Mouse (Mus musculus) cerebellum, postnatal 10 days (tissue): ENCODE measurements around the gene Dapp1.
"Not testable (repeated sequence)": the region's sequence is repeated elsewhere in the genome, so short reads cannot be mapped to it uniquely, and the experiment has no call there.

ENCODE experiments used
- DNase-seq, 2 experiments: peaks; one replicate each; pipeline ENCODE4 v3.0.0; 2021; ENCODE audit warnings: mixed read lengths in 2 of 2

Gene Dapp1

DNA sequence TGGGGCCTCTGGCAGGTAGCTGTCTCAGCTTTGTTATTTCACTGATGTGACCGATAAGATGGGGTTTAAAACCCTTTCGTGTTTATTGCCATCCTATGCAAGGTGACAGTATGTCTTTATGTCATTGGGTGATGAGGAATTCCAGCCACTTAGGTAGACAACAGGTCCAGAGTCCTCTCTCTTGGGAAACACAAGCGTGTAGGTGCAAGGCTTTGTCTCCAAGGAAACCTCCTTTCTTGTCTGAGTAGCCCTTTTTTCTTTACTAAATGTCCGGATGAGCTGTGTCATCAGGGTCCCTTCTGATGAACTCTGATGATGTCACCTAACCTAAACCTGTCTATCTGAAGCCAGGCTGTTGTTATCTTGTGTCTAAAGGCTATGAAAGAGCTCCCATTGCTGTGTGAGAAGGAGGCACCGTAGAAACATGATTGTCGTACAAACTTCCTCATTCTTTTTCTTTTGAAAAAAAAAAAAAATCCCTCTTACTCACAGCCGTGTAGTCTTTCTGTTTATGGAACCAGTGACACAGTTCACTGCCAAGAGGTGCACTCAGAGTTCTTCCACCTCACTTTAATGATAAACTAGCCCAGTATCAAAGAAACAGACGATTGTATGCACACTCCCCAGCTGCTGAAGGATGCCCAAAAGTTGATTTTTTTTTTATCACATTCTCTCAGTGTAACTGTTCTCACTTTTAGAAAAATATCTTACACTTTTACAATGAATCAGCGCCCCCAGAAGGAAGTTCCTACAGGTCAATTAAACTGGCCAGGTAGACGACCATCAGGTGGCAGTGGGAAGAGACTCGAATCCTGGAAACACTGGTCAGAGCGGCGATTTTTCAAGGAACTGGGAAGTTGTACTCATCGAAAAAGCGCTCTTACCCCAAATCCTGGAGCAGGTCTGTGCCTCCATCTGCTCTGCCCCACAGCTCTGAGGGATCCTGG, 637 bp downstream of the Dapp1 start:
- no peak for DNase-seq

- no peak for DNase-seq
Measured at GRCm38 (mm10) chr3:137978233-137978632, 3.1 kb downstream of the Dapp1 start.

- no peak for DNase-seq
Measured at GRCm38 (mm10) chr3:137977629-137978041, 3.7 kb downstream of the Dapp1 start.

DNA sequence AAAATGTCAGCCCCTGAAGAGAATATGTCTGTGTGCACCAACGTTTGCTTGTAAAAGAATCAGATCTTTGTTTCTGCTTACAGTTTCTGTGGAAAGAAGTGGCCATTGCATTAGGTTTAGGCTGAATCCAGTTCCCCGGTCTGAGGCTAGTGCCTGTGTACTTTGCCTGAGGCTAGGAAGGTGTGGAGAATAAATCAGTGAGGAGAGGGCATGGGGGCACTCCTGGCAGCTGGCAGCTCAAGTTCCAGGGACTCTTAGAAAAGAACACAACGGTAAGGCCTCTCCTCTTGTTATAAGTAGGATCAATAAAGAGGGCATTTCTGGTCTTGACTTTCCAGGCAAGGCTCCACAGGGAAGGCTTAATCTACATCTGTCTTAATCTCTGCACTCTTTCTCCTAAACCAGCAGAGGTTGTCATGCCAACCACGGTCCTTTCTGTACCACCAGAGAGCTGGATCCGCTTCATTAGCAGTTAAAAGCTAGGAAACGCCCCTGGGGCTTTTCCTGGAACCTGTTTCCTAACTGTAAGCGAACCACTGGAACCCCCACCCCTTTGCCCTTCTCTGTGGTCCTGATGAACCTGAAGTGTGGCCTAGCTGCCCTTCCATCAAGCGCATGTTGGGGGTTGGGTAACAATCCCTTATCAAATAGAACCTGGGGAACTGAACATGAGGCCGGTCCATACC, 4.3 kb downstream of the Dapp1 start:
- no peak for DNase-seq

DNA sequence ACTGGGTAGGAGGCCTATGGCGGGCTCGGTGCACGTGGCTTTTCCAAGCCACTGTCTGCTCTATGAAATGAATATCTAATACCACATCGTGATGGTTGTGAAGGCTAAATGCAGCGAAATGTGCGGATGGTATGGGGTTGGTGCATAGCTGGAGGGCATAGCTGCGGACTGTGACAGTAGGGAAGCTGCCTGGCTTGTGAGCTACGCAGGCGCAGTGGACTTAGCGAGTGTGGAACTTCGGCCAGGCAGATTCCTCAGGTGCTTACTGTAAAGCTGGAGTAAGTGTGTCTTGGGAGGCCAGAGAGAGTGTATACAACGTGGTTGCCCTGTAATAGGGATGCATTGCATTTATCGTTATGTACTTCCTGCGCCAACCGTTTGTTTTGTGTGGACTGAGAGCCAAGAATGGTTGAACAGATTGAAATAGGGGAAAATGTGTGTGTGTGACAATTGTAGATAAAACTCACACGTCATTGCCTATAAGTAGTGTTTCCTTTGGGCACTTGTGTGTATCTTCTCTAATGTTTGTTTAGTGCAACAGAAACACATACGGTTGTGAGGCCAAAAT, 5.4 kb downstream of the Dapp1 start:
- no peak for DNase-seq

GRCm38 (mm10) chr3:137975435-137975834, 5.9 kb downstream of the Dapp1 start:
- no peak for DNase-seq

DNA sequence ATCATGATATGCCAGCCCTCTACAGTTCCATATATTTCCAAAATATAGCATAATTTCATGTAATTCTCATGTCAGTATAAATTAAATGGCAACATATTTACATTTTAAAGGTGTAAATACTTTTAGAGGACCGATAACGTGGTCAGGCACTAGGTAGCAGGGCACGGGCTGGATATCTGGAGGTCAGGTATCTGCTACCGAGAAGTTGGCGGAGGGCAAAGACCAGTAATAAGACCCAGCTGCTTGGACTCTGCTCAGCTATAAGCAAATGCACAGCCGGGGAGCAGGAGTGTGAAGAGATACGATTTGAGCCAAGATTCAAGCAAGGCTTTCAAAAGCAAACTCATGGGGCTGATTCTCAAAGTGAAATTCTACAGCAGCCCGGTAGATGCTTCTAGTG, 7.0 kb downstream of the Dapp1 start:
- no peak for DNase-seq

DNA sequence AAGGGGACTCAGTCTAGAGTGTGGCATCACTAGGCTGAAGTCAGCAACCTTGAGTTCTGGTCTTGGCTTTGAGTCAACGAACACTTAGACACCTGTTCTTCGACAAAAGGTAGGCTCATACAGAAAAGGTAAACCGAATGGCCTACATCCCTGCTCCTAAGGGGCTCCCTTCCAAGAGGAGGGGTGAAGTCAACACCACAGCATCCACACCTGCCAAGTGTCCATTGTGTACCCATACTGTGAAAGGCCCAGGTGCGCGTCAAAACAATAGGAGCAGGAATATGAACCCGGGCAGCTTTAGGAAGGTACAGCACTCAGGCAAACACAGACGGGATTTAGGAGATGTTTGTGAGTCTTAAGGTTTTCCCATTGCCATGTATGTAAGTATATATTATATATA, 8.4 kb downstream of the Dapp1 start:
- DNase-seq, result no peak

- DNase-seq, result no peak
Measured at GRCm38 (mm10) chr3:137972224-137972623, 9.1 kb downstream of the Dapp1 start.

DNA sequence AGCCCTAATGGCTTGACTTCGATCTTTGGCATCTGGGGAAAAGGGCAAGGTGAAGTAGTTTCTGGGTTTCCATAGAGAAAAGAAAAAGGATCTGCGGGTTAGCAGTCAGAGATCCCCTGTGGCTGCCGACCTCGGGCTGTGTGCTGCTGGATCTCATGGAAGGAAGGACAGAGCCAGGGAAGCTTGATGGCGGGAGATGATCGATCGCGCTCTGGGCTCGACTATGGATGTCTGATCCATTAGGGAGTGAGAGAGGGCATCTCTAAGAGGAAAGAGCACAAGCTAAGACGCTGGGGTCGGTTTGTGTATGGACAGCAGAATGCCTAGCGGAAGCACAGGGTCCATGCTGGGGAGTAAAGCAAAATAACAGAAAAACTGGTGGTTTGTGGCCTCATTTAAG, 11.4 kb downstream of the Dapp1 start:
- DNase-seq, result peak; percentile 37 to 67

DNA sequence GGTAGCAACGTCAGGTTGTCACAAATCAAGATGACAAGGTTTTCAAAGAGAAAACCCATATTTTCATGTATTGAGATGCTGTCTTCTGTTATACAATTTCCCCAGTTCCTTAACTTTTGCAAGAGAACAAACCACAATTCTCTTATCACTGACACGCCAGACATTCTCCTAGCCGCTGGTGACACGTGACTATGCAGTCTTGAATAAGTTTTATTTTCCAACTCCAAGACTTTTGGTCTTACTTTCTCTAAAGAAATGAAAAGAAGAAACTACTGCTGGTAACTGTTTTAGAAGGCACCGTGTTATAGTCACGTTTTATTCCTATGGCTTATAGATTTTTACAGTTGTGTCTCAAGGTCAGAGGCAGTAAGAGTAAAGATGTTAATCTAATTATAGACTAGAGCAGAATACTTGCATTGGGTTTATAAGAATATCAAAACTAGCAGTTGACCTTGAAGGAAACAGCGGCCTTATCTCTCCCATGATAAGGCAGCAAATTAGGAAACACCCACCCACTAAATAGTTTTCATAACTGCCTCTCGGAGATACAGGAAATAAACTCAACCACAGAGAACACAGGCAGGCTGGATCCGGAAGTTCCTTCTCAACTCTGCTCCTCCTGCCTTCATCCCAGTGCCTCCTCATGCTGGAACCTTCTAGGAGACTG, 12.4 kb downstream of the Dapp1 start:
- no peak for DNase-seq

DNA sequence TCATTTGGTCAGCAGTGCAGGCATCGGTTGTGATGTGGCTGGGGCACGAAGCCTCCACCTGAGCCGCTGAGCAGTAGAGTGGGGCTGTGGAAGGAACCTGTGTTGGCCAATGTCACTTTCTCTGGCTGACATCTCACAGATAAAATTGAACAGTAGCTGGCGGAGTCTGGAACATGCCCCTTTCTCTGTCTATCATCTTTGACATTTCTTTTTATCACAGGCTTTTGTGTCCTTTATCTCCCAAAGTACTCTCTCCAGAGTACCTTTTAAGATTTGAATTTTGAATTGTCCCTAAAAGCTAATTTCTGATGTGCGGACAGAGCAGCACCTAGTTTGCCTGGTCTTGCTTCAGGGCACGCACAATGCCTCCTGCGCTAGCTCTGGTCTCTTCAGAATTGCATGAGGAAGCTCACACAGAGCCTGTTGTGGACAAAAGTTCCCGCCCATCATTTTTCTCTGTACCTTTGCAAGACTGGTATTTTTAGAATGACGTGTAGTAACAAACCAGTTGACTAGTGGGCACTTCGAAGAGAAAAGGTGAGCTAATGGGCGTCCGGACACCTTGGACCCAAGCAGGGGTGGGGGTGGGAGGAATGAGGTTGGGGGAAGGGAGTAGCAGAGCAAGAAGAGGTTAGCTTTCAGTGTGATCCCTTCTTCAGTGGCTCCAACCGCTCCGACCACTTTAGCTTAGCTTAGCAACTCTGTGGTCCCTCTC, 13.1 kb downstream of the Dapp1 start:
- no peak for DNase-seq

DNA sequence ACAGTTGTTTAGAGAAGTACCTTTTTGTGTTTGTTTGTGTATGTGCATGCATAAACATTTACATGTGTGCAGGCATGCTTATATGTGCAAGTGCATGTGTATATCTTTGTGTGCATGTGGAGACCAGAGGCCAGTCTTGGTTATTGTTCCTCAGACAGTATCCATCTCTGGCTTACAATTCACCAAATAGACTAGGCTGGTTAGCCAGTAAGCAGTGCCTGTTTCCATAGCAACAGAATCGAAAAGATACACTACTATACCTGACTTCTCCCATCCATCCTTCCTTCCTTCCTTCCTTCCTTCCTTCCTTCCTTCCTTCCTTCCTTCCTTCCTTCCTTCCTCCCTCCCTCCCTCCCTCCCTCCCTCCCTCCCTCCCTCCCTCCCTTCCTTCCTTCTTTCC, 17.3 kb downstream of the Dapp1 start:
- DNase-seq, result not testable (repeated sequence)

- DNase-seq, result no peak
Measured at GRCm38 (mm10) chr3:137963508-137963907, 17.8 kb downstream of the Dapp1 start.

- peak; percentile 50 to 53 for DNase-seq
Measured at GRCm38 (mm10) chr3:137961736-137962385, 19.5 kb downstream of the Dapp1 start.

- DNase-seq, result peak; percentile 35 to 44
Measured at GRCm38 (mm10) chr3:137959456-137959855, 21.9 kb downstream of the Dapp1 start.

DNA sequence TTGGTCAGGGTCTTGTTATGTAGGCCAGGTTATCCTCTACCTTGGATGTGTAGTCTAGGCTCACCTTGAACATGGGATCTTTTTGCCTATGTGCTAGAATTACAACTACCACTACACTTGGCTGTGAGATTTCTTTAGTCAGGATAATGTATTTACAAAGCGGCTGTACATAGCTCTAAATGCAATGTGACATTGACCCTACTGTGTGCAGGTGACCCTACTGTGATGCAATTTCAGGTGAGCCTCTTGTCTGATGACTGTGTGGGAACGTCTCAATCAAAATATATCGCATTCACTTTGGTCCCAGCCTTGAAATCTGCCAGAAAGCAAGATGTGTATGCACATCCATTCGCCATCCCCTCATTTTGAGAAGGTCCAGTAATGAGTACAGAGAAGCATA, 23.0 kb downstream of the Dapp1 start:
- DNase-seq, result no peak

GRCm38 (mm10) chr3:137957864-137958263, 23.5 kb downstream of the Dapp1 start:
- no peak for DNase-seq

DNA sequence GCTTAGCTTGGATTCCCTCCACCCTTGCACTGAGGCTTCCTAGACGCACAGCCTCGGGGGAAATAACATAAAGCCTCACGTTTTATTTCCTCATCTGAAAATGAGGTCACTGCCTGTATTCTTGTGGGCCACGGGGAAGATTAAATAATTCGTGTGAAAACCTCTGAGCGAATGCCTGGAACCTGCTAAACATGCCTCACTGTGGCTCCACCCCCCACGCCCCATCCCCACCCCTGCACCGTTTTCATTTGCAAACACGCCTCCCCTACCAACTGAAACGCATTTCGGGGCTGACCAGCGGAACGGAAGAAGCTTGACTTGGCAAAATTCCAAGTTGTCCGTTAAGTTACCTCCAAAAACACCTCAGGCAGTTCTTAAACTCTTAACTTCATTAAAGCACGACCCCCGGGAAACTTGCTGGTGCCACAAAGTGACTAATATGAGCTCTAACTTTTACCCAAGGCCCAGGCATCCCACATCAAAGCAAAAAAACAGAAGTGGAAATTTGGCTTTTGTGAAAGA, 25.7 kb downstream of the Dapp1 start:
- DNase-seq, result peak; percentile 16 to 27

GRCm38 (mm10) chr3:137954256-137954916, 27.0 kb downstream of the Dapp1 start:
- no peak for DNase-seq
